In the genomic region with DNA sequence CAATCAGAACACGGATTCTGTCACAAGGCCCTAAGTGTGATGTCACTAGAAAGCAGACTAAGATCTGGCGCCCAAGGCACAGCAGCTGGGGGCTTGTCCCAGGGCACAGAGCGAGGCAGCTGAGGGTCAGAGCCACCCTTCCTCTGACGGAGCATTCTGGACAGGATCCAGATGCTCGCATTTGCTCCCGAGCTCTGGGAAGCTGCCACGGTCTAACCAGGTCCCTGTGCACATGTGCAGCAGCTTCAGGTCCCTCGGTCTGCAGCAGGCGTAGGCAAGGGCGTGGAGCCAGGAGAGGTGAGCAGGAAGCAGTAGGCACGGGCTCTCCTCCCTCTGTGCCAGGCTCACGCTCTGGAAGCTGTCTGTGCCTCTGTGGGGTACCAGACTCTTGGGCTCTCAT, we compare ENCODE assay signal across 12 mouse cellular contexts.
DNase-seq lines count a peak whose midpoint lies in the region; ATAC-seq and TF ChIP-seq lines count a peak whose summit lies in the region.
"Had no signal": no experiment of that assay in that cellular context is flagged by ENCODE, and none has a peak within 500 bp of the region (broad histone marks: within the 10 kb centered on the region; RNA-seq: fewer than 3 reads in every experiment).

No protein-coding gene starts in this region.

- H3K9ac ChIP-seq in forebrain, embryonic 14.5 days (ENCODE audit: low read length) = no peak overlapping the region
- no peak overlapping the region for H3K9ac ChIP-seq in forebrain, embryonic 11.5 days (ENCODE audit: low read length)
- no peak overlapping the region for H3K9ac ChIP-seq in forebrain, postnatal 0 days
- H3K9ac ChIP-seq: midbrain, embryonic 15.5 days had no signal

- H3K27me3 ChIP-seq in forebrain, embryonic 14.5 days (replicated peaks; ENCODE audit: control insufficient read depth, insufficient read depth, low read length) = no peaks in the 10 kb centered on the region
- no peaks in the 10 kb centered on the region for H3K27me3 ChIP-seq in forebrain, embryonic 11.5 days (ENCODE audit: control insufficient read depth, insufficient read depth, low read length)
- no peaks in the 10 kb centered on the region for H3K27me3 ChIP-seq in forebrain, postnatal 0 days (ENCODE audit: insufficient read depth, low read length)
- H3K27me3 ChIP-seq: midbrain, embryonic 15.5 days had no signal

- 57% methylated on average over 12 of the region's 12 CpGs for WGBS in forebrain, embryonic 14.5 days
- 81% methylated on average over 12 of the region's 12 CpGs for WGBS in forebrain, embryonic 11.5 days
- WGBS in forebrain, postnatal 0 days = 47% methylated on average over 12 of the region's 12 CpGs

- no peak overlapping the region for H3K4me2 ChIP-seq in forebrain, embryonic 14.5 days (ENCODE audit: low read length)
- no peak overlapping the region for H3K4me2 ChIP-seq in forebrain, embryonic 11.5 days (ENCODE audit: low read depth, low read length, severe bottlenecking)
- no peak overlapping the region for H3K4me2 ChIP-seq in forebrain, postnatal 0 days (ENCODE audit: low read depth)
- H3K4me2 ChIP-seq: midbrain, embryonic 15.5 days had no signal

- TF ChIP-seq CTCF in forebrain, postnatal 0 days (IDR thresholded peaks at IDR 0.05; ENCODE audit: low read depth) = no peak

- H3K27ac ChIP-seq in forebrain, embryonic 14.5 days (ENCODE audit: low read depth, low read length) = peak overlapping the region; percentile 33; the same call in 1 of the 2 replicates
- H3K27ac ChIP-seq in forebrain, embryonic 11.5 days (ENCODE audit: low read depth, low read length) = no peak overlapping the region
- H3K27ac ChIP-seq in forebrain, postnatal 0 days (ENCODE audit: low read depth, low read length) = no peak overlapping the region
- H3K27ac ChIP-seq: kidney, postnatal 0 days; midbrain, embryonic 15.5 days had no signal

- 0 out of 2 replicates have a peak, but pooled peaks cover 10% of the 10 kb centered on the region for H3K36me3 ChIP-seq in forebrain, embryonic 14.5 days (ENCODE audit: control insufficient read depth, insufficient read depth, low read length)
- no peaks in the 10 kb centered on the region for H3K36me3 ChIP-seq in forebrain, embryonic 11.5 days (ENCODE audit: control insufficient read depth, insufficient read depth, low read length)
- H3K36me3 ChIP-seq in forebrain, postnatal 0 days (ENCODE audit: insufficient read depth) = peaks cover 32% of the 10 kb centered on the region

- no peak for ATAC-seq in forebrain, embryonic 14.5 days
- no peak for ATAC-seq in forebrain, embryonic 11.5 days (replicated peaks; ENCODE audit: low FRiP score)
- 0 out of 2 replicates have a peak, but pooled peaks have one; percentile 16 for ATAC-seq in forebrain, postnatal 0 days
- ATAC-seq in erythroblast, adult 5-6 weeks (replicated peaks; ENCODE audit: low FRiP score, poor library complexity, severe bottlenecking) = no peak

- peaks cover 6% of the 10 kb centered on the region; the same call in 1 of the 2 replicates for H3K4me1 ChIP-seq in forebrain, embryonic 14.5 days (ENCODE audit: control insufficient read depth, insufficient read depth, low read length)
- H3K4me1 ChIP-seq in forebrain, embryonic 11.5 days (replicated peaks; ENCODE audit: control insufficient read depth, insufficient read depth, low read length) = peaks cover 3% of the 10 kb centered on the region; the same call in 1 of the 2 replicates
- H3K4me1 ChIP-seq in forebrain, postnatal 0 days (ENCODE audit: insufficient read depth) = peaks cover 8% of the 10 kb centered on the region; the same call in 1 of the 2 replicates

- H3K4me3 ChIP-seq in forebrain, embryonic 14.5 days (ENCODE audit: low read depth, low read length) = no peak overlapping the region
- H3K4me3 ChIP-seq in forebrain, embryonic 11.5 days (ENCODE audit: low read depth, low read length) = no peak overlapping the region
- H3K4me3 ChIP-seq in forebrain, postnatal 0 days (ENCODE audit: low read depth, low read length) = no peak overlapping the region
- H3K4me3 ChIP-seq: midbrain, embryonic 15.5 days had no signal

- DNase-seq in forebrain, embryonic 14.5 days (ENCODE audit: low spot score) = no peak
- no peak for DNase-seq in forebrain, embryonic 11.5 days (ENCODE audit: low spot score)
- peak; percentile 62 for DNase-seq in kidney, postnatal 10 days
- DNase-seq in kidney, adult 9 months = no peak
- peak; percentile 73 for DNase-seq in brain, adult 2 months (ENCODE audit: low read depth, low spot score)
- DNase-seq in forebrain, postnatal 0 days = peak; percentile 22
- DNase-seq in ovary, postnatal 14 days (ENCODE audit: low spot score) = no peak
- DNase-seq: right cerebral cortex, adult 18-20 months; thymus, adult 2 months had no signal

- no peaks in the 10 kb centered on the region for H3K9me3 ChIP-seq in forebrain, embryonic 14.5 days (replicated peaks; ENCODE audit: control insufficient read depth, low read length)
- no peaks in the 10 kb centered on the region for H3K9me3 ChIP-seq in forebrain, embryonic 11.5 days (ENCODE audit: control insufficient read depth, low read length)
- H3K9me3 ChIP-seq in forebrain, postnatal 0 days (ENCODE audit: low read length) = no peaks in the 10 kb centered on the region
- H3K9me3 ChIP-seq: midbrain, embryonic 15.5 days had no signal

Comparison
In these comparisons a context has a peak if more than half of its experiments do, and no peak if none do; other contexts are left out.
1. DNase-seq: peak in kidney, postnatal 10 days (single experiment), brain, adult 2 months (single experiment) and forebrain, postnatal 0 days (single experiment); none in forebrain, embryonic 14.5 days (single experiment), forebrain, embryonic 11.5 days (single experiment), kidney, adult 9 months (single experiment) and ovary, postnatal 14 days (single experiment).